Mouse (Mus musculus) cerebellum, postnatal 14 days (tissue): ENCODE measurements around the gene Cblc.

Experiments used
- DNase-seq, 2 experiments: peaks; one replicate each; pipeline ENCODE4 v3.0.0; 2021; ENCODE audit warnings: mixed read lengths in 2 of 2

Cblc gene

DNA sequence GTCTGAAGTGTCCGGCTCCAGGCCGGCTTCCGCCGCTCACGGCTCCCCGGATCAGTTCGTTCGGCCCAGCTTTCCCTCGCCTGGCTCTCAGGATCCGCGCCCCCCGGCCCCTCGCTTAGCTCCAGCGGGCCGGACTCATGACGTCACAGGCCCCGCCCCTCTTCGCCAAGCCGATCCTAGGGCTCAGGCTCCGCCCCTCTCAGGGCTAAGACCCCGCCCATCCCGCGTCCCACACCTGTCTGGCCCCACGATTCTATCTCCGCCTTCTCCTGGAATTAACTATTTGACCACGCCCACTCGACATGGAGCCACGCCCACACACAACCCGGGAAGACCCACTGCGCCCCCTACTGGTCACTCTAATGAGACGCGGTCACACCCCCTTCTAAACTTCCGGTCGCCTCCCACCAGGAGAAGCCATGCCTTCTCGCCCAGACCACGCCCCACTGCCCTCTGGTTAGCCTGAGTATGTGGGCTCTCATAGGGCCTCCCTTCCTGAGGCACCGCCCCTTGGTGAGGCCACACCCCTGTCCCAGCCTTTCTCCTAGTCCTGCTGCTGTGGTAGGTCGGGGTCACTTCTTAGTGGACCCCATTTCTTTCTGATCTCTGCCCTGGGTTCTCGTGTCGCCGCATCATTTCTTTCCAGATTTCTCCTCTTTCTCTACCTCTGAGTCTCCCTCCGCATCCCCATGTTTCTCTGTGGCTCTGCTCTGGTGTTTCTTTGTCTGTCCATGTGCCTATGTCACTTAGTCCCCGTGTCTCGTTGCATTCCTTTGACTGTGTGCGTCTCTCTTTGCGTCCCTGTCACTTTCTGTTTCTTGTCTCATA is 47.0 kb downstream of the Cblc start:
- peak; percentile 87 to 93 for DNase-seq

DNA sequence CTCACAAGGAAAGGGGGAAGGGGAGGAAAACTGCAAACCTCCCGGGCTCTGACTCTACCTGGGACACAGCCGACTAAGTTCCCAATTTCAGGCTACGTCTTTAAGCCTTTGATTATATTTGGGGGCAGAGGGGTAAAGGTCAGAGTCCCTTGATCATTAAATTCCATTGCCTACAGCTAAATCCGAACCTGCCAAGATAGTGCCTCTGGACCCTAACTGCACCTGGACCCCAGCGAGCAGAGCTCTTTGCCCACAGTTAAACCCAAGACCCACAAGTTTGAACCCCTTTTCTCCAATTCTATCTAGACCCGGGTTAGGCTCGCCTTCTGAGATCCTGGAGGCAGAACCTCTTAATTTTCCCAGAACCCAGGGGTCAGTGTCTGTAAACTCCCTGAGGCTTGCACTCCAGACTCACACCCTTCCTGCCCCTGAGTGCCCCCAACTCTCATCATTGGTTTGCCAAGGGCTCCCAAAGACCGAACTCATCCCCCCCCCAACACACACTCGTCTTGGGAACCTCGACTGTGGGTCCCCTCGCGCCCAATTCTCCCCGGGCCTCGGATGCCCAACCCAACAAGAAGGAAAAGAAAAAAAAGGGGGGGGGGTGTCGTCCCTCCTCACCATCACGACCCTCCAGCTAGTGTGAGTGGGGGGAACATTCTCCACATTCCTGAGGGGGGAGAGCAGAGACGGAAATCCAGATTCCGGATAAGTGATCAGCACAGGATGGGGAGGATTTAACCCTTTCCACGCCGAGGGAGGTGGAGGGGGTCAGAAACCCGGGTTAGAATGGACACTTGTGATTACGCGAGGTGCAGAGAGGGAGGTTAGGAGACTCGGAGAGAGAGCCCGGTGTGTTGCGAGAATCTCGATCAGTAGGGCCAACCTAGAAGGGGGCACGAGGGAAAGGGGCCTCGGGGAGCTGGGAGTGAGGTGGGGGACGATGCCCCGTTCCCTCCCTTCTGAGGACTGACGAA is 48.1 kb downstream of the Cblc start:
- peak in 1 of 2 experiments; percentile 56 for DNase-seq

DNA sequence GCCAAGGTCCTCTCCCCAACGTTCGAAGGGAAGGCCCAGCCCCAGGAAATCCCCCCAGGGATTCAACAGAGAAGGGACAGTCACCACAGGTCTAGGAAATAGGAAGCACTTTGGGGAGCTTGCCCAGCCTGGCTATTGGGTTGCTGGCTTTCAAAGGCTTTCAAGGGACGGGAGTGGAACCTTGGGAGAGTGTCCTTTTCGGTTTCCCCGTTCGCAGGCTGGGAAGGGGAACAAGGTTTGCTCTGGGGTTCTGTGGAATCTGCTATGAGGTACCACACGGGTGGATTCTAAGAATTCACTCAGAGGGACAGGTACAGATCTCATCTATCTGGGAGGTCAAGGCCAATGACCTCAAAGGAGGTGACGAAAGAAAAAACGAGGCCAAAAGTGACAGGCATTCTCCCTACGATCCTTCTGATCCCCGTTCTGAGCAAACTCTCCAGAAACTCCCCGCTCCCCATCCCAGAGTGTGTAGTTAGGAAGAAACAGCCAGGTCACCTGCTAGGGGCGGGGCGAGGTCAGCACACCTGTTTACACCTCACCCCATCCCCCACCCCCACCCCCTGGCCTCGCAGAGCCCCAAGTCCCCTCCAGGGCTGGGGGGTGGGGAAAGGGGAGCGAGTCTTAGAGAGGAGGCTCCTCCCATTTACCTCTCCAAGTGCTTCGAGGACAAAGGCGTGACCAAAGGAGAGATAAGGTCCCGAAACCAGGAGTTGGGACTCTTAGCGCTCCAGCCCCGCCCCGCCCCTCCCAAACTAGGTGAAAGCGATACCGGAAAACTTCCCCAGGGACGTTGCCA is 49.0 kb downstream of the Cblc start:
- DNase-seq = no peak

DNA sequence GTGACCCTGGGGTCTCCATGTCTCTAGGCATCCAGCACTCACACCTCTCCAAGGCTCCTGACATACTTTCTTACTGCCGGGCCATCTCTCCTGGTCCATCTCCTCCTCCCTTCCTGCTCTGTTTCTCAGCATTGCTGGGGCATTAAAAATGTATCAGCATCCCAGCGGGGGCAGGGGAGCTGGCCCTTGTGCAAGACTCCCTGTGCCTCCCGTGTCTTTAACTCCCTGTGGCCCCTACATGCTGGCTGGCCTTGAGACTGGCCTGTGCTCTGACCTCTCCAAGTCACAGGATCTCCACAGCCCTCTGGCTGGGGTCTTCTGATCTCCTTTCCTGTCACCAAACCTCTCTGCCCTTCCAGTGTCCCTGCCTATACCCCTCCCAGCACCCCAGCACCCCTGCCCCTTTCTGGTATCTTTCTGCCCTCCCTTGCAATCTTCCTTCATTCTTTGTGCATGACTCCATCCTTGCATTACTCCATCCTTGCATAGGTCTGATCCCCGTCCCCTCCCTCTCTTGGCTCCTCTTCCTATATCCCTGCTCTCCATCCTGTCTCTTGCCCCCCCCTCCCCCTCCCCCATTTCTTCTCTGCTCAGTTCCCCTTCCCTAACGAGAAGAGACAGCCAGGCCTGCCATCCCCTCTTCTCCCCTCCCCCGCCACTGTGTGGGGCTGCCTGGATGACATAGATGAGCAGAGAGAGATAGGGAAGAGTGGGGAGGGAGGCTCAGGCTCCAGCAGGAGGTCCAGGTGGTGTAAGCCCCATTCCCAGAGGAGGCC is 50.0 kb downstream of the Cblc start:
- no peak for DNase-seq

DNA sequence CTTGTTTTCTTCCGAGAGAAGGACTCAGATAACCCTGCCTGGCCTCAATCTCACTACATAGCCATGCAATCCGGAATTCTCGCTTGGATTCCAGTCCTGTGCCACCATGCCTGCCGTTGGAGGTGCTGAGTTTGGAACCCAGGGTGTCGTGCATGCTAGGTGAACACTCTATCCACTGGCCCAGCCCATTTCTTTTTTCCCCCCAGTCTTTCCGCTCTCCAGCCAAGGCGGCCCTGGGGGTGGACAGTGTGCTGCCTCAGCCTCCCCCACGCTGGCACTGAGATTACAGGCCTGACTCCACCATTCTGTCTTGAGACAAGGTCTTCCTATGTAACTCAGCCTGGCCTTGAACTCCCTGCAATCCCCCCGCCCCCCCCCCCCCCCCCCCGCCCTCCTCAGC is 50.6 kb downstream of the Cblc start:
- no peak for DNase-seq

DNA sequence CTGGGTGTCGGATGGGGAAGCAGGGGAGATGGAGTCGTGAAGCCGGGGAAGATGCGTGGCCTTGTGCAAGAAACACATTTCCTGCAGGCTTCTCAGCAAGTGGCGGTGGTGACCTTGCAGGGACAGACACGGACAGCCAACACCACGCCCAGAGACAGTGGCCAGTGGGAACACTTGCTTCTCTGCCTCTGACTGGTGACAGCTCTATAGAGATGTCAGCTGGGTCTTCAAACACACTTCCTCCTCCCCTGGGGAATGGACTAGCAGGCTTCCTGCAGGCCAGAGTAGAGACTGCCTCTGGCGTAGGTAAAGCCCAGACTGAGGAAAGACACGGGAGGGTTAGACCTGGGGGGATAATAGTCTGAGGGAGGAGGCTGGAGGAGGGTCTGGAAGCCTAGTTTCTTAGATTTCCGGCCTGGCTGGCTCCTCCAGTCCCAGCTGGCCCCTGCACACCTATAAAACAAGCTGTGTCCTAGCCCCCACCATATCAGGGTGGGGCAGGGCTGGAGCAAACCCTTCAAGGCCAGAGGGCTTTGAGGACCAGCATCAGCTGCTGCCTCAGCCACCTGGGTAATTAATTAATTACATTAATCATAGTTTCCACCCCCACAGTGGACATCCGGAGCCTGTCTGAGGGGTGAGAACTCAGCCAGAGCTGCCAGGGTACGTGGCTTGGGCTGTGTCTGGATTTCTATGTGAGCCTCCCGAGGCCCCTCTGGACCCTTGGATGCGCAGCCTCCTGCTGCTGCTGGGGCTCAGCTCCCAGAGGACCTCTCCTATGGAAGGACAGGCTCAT is 51.8 kb downstream of the Cblc start:
- DNase-seq = no peak

DNA sequence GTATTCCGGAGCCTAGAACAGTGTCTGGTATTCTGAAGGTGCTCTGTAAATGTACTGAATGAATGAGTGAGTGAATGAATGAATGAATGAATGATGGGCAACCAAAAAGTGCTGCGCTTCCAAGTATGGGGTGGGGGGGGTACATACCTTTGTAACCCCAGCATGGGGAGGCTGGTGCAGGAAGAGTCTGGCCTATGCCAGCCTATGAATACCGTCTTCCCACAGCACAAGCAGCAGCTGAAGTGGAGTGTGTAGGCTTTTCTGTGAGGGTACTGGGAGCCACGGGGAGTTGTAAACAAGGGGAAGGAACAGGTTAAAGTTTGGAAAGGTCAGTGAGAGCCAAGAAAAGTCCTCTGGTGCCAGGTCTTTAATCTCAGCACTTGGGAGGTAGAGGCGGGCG is 52.8 kb downstream of the Cblc start:
- no peak for DNase-seq

DNA sequence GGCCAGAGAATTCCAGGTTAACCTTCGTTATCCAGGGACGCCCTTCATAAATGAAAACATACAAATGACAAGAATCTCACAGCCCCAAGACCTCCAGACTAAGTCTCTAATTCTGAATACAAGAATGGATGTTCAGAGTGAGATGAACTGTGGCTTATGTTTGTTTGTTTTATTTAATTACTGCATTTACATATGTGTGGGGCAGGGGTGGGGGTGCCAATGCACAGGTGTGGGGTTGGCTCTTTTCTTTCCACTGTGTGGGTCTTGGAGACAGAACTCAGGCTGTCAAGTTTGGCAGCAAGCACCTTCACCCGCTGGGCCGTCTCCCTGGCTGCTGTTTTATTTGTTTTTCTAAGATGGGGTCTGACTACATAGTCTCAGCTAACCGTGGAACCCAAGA is 54.1 kb downstream of the Cblc start:
- no peak for DNase-seq

DNA sequence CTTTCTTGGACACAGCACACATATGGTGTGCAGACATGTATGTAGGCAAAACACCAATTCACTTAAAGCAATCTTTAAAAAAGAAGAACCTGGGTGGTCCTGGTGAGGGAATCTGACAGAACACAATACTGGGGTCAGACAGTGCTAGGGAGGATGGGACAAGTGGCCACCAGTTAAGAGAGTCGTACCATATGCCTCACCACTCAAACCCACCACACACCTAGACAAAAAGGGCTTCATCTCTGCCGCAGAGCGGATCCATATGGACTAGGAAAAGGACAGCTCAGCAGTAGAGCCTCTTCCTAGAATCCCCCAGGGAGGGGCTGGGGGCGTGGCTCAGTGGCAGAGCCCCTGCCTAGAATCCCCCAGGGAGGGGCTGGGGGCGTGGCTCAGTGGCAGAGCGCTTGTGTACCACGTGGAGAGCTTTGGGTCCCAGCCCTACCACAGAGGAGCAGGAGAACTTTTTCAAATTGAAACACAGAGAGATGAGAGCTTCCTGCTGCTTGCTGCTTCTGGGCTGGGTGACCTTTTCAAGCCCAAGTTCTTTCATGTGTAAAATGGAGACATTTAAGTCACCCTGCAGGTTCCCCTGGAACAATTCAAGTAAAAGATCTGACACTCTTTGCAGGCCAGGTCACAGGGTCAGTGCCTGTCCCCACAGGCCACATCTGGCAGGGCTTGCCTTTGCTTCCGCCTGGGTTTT is 55.1 kb downstream of the Cblc start:
- no peak for DNase-seq

DNA sequence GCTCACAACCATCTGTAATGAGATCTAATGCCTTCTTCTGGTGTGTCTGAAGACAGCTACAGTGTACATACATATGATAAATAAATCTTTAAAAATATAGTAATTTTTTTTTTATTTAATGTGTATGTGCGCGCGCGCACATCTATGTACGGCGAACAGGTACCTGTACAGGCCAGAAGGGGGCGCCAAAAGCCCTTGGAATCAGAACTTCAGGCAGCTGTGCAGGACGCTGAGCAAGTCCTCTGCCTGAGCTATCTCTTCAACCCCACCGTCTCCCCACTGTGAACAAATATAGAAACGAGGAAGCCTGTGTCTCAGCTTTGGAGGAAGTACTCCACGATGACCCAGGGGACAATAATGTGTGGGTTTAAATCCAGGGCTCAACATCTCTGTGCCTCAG is 56.3 kb downstream of the Cblc start:
- DNase-seq = no peak

DNA sequence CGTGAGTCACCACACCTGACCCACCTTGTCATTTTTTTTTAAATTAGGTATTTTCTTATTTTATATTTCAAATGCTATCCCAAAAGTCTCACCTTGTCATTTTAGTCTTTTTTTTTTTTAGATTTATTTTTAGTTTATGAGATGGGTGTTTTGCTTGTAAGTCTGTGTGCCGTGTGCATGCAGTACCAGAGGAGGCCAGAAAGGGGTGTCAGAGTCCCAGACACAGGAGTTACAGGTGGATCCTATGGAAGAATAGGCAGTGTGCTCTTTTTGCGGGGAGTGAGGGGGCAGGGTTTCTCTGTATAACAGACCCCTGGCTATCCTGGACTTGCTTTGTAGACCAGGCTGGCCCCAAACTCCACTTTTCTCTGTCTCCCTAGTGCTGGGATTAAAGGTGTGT is 57.8 kb downstream of the Cblc start:
- DNase-seq = no peak

DNA sequence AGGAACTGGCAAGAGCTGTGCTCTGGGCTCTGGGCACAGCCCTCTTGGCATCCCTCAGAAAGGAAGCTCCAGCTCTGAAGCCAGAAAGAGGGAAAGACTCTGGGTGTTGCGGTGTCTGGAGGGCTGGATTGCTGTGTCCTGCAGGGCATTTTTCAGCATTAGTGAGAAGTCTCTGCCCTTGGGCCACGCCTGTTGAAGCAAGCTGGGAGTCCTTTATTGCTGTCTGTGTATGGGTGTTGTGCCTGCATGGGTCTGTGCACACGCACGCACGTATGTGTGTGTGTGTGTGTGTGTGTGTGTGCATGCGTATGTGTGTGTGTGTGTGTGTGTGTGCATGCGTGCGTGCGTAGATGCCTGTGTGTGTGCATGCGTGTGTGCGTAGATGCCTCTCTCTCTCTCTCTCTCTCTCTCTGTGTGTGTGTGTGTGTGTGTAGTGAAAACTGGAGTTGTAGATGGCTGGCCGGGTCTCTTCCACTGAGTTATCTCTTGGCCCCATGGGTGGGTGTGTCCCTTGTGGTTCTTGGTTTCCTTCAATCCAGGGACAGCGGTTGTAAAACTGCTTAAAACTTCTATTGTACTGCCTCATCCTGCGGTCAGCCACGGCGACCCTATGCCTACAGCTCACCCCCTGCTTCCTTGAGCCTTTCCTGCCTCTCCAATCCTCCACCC is 60.1 kb downstream of the Cblc start:
- DNase-seq = no peak

DNA sequence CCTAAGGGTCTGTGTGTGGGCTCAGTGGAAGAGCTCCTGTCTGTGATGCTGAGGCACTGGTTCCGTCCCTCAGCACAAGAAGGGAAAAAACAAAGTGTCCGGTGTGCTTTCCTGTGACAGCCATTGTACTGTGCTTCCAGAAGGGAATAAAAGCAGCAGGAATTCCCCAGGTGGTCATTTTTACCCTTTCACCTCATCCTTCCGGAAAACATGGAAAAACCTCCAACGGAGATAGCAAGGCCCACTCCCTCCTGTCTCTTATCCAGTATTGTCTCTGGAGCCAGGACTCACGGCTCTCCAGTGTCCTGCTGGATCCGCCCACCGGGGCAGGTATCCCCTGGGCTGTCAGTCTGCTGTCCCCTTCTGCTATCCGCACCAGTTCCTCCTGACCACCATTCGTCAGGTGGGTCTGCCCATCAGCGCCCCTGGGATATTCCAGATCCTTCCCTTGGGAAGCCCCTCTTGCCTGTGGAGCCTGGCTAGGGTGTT is 62.4 kb downstream of the Cblc start:
- no peak for DNase-seq
